Mouse (Mus musculus) left cerebral cortex, adult 9 months (tissue): ENCODE results near the gene Ntn1.

ENCODE experiments used
- DNase-seq, 2 experiments: peaks; one replicate each; pipeline ENCODE4 v3.0.0; 2022; ENCODE audit warnings: low spot score in 2 of 2

Ntn1 gene

GRCm38 (mm10) chr11:68331676-68332265 lies 68.9 kb downstream of the Ntn1 start:
- DNase-seq, result no peak

DNA sequence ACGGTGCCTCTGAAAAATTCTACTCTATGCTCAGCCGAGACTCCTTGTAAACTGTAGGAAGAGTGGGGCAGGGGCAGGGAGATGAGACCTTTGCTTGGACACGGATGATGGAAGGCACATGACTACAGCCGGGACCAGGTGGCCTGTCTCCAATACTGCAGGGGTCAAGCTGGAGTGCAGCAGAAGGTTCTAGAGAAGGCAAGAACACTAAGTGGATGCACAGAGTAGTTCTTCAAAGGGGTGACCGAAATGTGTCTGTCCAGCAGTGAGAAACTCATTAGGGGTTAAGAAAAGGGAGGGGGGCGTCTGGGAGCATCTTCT lies 69.5 kb downstream of the Ntn1 start:
- no peak for DNase-seq

DNA sequence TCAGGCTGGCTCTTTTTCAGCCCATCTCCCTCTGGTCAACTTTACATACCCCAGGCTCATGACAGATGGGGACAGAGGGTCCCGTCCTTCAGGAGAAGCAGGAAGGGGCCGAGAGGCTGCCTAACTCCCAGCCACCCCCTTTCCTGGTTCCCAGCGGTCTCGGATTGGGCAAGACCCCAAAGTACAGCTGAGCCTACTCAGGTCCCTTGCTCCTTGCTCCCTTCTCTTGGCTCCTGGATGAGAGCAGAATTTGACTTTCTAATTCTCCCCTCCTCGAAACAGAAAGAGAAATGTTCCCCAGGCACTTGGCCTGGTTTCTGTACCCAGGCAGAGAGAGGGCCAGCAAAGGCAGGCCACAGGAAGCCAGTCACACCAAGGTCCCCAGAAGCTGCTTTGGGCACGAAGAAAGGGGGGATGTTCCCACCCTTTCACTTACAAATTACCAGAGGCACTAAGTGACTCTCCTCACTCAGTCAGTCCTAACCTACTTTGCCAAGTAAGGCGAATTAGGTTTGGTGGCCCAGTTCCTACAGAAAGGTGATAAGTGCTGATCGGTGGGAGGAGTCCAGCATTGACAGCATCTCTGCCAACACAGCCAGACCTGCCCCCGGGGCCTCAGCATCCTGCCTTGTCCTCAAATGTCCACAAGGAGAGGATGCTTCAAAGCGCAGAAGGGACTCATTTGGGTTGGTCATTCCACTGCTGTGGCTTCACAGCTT lies 70.1 kb downstream of the Ntn1 start:
- no peak for DNase-seq

- no peak for DNase-seq
Measured at GRCm38 (mm10) chr11:68324863-68325262, 75.8 kb downstream of the Ntn1 start.

- no peak for DNase-seq
Measured at GRCm38 (mm10) chr11:68321417-68321816, 79.2 kb downstream of the Ntn1 start.

DNA sequence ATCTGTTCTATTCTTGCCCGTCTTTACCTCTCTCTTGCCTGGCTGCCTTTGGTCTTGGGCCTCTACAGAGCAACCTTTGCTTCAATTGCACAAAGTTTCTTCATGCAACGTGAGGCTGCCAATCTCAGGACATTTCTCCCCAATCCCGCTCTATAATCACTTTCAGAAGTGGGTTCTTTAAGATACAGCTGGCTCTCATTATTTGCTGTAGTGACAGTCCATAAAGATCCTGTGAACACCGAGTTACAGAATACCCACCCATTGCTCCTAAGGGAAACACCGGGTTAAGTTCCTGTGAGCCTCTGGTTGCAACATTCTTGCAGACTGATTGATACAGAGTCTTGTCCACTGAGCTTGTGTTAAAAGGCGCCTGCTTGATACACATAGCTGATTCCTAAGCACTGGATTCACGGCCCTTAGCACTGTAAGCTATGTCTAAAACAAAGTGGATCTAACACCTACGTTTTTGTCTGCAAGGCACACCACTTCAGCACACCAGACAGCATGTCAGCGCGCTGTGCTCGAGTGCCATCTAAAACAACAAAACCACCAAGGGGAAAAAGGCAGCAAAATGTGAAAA lies 85.0 kb downstream of the Ntn1 start:
- no peak for DNase-seq

GRCm38 (mm10) chr11:68313861-68314260 lies 86.8 kb downstream of the Ntn1 start:
- DNase-seq, result no peak

DNA sequence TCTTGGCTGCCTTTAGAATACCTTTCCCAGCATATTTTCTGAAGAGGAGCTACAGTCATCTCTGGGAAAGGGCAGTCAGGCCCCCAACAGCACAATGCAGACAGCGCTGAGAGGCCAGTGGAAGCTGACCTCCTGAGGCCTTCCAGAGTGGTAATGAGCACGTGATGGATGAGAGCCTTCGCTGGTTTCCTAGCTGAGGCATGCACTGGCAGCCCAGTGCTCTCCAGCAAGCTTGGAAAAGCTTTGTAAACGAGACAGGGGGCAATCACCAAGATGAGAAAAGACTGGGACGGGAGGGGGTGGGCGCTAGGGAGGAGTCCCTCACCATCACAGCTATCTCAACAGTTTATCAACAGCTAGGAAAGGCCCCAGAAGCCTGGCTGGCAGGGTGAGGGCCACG lies 87.6 kb downstream of the Ntn1 start:
- no peak for DNase-seq

DNA sequence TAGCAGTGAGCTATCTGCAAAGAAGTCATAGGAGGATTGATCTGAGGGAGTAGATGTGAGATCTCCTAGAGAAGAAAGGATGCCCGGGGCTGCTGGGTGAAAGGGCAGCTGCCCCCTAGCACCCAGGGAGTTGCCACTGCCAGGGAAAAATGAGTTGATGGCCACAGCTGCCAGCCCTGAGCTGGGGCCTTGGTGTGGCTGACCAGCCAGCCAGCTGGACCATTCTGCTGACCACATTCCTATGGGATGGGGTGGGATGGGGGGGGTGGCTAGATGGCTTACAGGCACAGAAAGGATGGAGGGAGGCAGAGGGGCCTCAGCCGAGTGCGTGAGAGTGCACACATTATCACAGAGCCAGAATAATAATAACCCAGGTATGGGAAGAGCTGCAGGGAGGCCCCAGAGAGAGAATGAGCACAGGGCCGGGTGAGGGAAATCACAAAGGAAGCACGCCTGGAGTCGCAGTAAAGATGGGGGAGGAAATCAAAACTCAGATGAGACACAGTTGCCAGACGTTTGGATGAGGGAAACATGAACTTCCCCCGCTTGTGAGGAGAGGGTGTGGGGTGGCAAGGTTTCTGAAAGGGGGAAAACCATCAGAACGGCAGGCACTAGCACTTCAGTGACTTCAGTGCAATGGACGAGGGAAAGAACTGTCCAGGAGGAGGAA lies 91.6 kb downstream of the Ntn1 start:
- no peak for DNase-seq

DNA sequence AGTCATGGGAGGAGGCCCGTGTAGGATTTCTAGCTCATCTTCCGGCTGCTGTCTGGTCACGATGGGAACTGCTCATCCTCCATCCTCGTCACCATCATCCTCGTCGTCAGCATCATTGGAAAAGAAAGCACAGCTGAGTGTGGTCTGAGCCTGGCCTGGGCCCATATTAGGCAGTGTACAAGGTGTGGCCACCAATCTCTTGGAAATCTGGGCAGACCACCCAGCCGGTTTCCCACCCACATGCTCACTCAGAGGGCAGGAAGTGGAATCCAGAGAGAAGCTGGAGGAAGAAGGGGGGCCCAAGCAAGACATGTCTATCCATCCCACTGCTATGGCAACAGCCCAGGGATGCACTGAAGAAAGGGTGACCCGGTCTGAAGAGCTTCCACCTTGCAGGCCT lies 94.6 kb downstream of the Ntn1 start:
- no peak for DNase-seq

DNA sequence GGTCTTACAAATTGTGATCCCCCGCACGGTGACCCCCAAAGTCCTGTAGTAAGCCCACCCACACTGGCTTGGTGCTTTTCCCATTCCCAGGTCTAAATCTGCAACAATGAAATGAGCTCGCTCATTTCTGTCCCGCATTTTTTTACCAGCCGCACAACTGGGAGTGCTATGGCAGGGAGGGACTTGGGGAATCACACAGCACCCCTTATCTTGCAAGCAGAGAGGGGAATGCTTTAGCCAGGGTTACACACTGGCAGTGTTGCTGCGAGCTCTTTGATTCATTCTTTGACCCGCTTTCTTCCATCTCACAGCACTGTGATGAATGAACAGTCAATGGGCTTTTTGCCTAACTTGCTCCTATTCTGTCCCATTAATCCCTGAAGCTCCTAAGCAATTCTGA lies 98.3 kb downstream of the Ntn1 start:
- DNase-seq, result no peak

- no peak for DNase-seq
Measured at GRCm38 (mm10) chr11:68301660-68302059, 99.0 kb downstream of the Ntn1 start.

DNA sequence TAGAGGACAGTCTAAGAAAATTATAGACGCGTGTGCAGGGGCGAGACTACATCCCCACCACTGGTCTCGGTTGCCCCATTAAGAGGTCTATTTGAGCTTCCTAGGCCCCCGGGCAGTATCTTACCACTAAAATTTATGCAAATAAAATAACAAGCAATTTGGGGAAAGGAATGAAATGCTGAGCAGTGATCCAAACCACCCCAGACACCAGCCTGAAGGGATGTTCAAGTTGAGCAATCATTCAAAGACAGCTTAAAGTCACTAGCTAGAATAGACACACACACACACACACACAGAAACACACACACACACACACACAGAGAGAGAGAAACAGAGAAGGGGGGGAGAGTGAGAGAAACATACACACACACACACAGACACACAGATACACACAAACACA lies 105.1 kb downstream of the Ntn1 start:
- DNase-seq, result no peak

DNA sequence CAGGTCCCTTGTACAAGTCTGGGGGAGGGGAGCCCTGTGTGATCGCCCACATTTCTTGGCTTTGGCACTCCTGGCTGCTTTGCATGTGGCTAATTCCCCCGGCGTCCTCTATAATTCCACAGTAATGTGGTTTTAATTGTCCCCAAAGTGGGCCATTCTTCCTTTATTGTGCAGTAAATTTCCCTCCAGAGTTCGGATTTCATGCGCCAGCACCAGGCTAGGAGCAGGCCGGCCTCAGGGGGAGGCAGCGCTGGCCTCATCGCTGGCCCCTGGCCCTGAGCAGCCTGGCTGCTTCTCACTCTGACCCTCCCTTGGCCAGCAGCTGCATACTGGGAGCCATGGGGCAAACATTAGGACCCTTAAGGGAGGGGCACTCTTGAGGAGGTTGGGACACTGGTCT lies 110.0 kb downstream of the Ntn1 start:
- no peak for DNase-seq

DNA sequence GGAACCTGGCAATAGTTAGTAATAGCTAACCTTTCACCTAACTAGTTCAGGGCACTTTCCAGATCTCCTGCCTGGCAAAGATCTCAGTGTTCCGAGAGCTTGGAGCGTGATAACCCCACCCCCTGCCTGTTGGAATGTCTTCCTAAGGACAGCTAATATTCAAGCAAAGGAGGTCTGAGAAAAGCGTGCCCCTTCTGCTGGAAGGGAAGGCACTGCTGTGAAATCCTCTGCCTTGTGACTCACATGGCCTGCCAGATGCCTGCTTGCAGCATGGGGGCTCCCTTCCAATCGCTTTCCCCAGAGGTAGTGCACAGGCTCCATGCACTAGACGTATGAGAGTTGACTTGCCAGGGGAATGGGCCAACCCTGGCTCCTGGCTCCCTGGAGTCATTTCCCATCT lies 113.3 kb downstream of the Ntn1 start:
- no peak for DNase-seq

GRCm38 (mm10) chr11:68286142-68286808 lies 114.3 kb downstream of the Ntn1 start:
- DNase-seq, result no peak

DNA sequence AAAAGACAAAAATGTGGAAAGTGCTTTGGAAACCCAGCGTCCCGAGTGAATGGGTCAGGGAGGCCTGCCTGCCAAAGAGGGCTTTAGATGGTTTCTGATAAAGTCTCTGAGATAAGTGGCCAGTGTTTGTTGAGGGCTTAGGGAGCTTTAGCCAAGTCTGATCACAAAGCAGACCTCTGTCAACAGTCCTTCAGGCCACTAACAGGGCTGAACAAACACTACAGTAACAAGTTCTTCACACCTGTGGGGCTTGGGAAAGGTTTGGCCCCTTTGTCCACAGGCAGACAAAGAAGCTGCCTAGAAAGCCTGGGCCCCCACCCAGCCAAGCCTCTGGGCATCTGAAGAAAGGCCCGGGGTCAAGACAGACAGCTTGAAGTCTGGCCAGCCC lies 114.9 kb downstream of the Ntn1 start:
- DNase-seq, result no peak

DNA sequence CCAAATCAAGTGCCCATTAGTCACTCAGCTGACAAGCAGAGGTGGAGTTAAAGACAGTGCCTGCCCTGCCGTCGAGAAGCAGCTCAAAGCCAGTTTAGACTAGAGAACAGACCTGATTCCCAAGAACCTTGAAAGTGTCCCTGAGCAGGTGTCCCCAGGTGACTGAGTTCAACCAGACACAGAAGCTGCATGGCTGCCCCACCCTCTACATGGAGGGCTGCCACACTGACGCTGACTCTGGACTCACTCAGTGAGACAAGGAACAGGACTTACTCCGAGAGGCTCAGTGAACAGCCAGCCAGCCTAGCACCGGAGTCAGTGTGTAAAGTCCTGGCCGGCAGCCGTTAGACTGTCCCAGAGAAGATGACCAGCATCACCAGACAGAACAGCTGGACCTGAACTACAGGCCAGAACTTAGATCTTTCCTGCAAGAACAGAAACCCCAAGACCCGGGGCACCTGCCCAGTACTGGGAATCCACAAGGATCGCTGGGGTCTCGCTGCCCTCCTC lies 120.6 kb downstream of the Ntn1 start:
- DNase-seq, result no peak

DNA sequence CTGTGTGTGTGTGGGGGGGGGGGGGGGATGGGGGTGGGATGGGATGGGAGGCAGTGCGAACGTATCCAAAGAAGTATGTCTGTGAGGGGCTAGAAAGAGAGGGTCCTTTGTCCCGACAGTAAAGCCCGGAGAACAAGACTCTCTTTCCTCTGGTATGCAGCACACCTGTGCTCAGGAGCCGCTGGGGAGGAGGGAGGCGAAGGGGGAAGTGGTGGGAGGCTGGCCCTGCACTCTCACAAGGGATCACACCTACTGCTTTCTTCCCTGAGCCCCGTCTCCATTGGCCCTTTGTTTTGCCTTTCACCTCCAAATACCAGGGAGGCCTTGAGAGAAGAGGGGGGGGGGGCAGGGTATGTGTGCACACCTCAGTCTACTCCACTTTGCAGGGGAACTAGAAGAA lies 123.7 kb downstream of the Ntn1 start:
- DNase-seq, result no peak

DNA sequence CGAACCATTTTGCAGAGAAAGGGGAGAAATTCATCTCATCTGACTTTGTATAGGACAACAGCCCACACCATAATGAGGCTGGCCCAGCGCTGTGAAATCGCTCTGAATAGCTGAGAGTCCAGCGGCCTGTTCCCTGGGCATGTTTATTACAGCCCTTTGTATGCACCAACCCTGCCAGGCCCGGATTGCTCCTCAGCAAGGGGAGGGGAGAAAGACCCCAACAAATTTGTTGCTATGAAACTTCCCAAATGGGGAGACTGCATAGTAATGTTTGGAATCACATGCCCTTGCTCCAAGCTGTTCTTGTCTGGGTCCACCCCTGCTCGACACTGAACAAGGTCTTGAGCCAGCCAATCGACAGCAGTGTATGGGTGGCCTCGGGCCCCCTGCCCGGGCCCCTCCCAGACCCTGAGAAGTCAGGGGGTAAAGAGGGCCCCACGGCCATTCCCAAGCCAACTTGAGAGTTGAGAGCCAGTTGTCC lies 126.3 kb downstream of the Ntn1 start:
- no peak for DNase-seq

GRCm38 (mm10) chr11:68273855-68274254 lies 126.8 kb downstream of the Ntn1 start:
- no peak for DNase-seq
